Mouse (Mus musculus): ENCODE measurements at regions not wholly inside any gene's neighbourhood (a gene's known extent, or its start where the extent isn't known, plus 50 kb on each side); places are given as distances from the start of the nearest gene placed in this dataset.
"Not testable (repeated sequence)": the region's sequence is repeated elsewhere in the genome, so short reads cannot be mapped to it uniquely, and the experiment has no call there.

DNA sequence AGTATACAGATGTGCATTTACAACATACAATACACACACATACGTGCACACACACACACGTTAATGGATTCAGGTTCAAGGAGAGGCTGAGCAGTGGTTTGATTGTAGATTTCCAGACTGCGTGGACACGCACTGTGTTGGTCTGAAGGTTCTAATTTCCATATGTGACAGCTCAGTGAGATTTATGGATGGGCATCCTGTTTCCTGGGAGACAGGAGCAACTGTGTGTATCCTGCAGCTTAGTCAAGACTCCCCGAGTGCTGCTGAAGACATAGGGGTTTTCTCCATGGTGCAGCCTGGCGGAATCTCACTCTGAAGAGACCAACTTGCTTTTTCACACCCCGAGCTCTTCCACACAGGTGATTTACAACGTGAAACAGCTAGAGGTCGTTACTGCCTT is 119.3 kb upstream of the Foxk1 start:
- no peak for DNase-seq

DNA sequence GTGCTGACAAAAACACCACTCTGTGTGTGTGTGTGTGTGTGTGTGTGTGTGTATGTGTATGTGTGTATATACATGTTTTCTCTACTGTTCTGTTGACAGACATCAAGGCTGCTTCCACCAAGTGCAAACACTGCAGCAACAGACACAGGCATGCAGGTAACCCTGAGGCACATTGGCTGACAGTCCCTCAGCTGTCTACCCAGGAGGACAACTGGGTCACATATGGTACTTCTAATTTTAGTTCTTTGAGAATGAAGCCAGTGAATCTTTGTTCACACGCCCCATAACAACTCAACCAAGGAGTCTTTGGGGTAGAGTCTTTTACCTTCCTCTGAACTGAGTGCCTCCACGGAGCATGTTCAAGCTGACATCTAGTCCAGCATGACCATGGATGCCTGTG is 113.3 kb upstream of the Foxk1 start:
- DNase-seq: no peak

GRCm38 (mm10) chr5:142291451-142291850 is 109.8 kb upstream of the Foxk1 start:
- DNase-seq: no peak

- not testable (repeated sequence) for DNase-seq
Measured at GRCm38 (mm10) chr5:142296401-142296800, 104.9 kb upstream of the Foxk1 start.

DNA sequence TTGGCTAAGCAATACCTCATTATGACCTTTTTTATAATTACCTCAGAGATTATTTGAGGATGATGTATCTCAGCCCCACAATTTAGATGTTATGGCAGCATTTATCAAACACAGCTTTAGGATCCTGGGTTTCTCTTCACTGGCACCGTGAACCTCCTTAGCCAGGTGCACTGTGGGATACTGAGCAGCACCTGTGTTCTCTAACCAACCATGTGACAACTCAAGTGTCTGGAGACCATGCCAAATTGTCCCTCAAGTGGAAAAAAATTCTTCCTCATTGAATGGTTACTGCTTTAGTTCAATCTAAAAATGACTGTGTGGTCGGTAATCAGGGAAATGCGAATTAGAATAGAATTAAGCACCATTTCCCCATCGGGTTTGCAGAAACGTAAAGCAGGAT is 101.7 kb upstream of the Foxk1 start:
- no peak for DNase-seq

- no peak for DNase-seq
Measured at GRCm38 (mm10) chr5:142308511-142308910, 92.8 kb upstream of the Foxk1 start.

GRCm38 (mm10) chr5:142313944-142314343 is 87.4 kb upstream of the Foxk1 start:
- DNase-seq: no peak

GRCm38 (mm10) chr5:142314466-142314865 is 86.8 kb upstream of the Foxk1 start:
- no peak for DNase-seq

DNA sequence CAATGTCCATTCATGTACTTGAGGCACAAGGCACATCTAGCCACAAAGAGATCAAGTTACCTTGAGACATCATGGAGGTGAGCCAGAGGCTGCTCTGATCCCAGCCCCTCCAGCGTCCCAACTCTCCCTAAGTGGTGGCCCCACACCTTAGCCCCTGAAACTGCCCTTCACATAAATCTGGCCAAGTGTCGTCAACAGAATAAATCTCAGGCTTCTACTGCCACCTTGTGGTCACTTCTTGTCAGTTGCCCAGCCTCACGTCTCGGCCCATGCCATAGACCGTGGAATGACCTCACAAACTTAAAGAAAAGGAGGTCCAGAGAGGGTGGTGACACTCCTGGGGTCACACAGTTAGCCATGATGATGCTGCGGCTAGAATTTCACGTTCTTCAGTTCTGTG is 82.0 kb upstream of the Foxk1 start:
- DNase-seq: peak; percentile 66

DNA sequence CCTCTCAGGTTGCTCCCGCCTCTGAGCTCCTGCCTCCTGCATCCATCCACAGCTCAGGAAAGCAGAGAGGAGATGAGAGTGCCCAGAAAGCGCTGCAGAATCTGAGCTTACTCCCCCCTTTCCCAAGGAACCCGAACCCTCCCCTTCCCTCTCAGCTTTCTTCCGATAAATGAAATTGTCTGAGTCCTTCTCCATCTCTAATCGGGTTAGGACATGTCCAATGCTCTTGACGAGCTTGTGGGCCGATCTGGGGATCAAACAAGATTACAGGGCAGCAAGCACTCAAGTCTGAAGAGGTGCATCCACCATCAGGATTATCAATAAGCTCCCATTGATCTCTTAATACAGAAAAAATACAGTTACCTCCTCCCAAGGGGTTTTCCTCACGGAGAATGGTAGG is 80.0 kb upstream of the Foxk1 start:
- no peak for DNase-seq

DNA sequence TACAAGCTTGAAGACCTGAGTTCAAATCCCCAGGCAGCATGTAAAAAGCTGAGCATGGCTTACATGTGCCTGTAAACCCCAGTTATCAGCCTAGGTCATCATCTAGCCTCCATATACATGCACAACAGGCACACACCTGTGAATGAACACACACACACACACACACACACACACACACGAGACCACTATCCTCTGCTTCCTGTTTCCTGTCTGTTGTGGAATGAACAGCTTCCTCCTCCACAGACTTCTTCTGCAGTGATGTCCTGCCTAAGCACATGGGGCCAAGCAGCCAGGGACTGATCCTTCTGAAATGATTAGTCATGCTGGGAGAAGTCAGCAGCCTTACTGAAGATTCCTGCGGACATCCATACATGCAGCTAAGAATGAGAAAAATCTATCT is 76.4 kb upstream of the Foxk1 start:
- no peak for DNase-seq

DNA sequence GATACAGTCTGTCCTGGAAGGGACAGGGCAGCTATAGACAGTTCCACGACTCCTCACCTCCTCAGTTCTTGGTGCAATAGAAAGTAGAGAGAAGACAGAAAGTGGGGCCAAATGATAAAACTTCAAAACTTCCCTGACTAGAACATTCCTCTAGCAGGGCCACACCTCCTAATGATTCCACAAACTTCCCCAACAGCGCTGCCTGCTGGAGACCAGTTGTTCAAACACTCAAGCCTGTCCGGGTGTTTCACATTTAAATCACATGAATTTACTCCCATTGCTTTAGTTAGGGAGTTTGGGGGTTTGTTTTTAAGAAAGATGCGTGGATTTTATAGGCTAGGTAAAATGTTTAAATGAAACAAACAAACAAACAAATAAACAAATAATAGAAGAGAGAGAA is 75.7 kb upstream of the Foxk1 start:
- DNase-seq: no peak

DNA sequence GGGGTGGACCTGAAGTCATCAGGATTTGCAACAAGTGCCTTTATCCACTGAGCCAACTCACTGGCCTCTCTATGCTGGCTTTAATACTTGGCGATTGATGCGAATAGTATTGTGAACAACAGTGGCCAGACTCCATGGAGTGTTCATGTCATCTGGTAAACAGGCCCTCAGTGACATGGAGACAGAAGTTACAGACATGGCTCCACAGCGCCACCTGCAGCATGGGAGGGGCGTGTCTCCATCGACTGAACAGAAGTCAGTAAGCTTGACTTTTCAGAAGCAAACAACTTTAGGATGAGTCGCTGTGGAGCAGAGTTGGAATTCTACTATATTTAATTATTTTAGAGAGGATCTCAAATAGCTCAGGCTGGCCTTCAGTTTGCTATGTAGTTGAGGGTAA is 74.0 kb upstream of the Foxk1 start:
- peak; percentile 15 for DNase-seq

DNA sequence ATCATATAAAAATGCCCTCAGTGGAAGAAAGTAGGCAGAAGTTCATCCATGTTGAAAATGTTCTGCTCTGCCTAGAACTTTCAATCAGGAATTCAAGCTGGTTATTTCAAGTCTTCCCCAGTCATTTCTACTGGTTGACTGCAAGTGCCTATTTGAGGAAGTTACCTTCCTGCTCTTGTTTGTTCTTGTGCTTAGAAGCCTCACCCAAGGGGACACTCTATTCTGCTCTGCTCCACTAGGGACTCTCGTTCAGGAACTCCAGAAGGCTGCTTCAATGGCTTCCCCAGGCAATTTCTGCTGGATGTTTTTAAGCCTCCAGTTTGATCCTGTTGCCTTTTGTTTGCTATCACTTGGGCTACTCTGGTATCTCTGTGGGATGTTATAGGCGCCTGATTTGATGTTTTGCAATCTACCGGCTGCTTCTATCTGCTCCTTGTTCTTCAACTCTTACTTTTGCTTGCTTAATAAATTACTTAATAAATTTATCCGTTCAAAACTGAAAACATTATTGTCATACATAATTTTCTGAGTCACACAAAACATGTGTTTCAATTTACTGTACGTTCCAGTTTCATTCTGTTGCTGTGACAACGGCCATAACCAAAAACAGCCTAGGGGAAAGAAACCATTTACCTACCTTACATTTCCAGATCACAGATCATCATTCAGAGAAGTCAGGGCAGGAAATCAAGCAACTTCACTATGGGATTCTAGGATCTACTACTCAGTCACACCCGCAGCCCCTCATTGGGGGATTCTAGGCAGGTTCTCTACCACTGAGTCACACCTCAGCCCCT is 71.4 kb upstream of the Foxk1 start:
- no peak for DNase-seq

- no peak for DNase-seq
Measured at GRCm38 (mm10) chr5:142332744-142333143, 68.6 kb upstream of the Foxk1 start.

GRCm38 (mm10) chr5:142337436-142337835 is 63.9 kb upstream of the Foxk1 start:
- DNase-seq: no peak

- DNase-seq: no peak
Measured at GRCm38 (mm10) chr5:142338051-142338450, 63.2 kb upstream of the Foxk1 start.

GRCm38 (mm10) chr5:142340205-142341025 is 60.9 kb upstream of the Foxk1 start:
- no peak for DNase-seq

DNA sequence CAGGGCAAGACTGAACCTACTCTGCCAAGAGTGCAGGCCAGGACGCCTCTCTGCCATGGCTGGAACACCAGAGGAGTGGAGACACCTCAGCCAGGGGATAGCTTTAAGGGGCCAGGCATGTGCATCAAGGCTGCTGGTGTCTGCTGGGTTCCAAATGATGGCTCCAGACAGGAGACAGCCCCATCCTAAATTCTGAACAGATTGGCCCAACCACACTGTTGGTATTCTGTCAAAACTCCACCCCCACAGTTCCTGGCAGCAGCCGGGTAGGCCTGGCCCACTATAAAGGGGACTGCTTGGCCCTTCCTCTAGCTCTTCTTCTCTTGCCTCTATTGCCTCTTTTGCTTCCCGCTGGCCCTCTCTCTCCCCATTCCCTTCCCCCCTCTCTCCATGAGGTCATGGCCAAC is 60.3 kb upstream of the Foxk1 start:
- DNase-seq: no peak

DNA sequence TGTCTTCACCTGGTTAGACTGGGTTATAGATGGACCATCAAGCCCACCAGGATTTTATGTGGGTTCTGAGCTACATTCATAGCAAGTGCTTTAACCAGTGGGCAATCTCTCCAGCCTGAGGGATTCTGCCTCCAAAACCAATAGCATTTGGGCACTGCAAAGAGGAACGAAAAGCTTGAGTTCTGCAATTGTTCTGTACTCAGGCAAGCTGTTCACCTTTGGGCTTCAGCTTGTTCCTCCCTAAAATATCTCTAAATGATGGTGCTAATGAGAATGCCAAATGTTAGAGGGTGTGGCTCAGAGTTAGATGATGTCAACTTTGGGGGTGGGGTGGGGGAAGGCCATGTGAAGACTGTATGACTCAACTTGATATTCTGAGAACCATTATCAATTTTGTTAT is 54.8 kb upstream of the Foxk1 start:
- DNase-seq: no peak

DNA sequence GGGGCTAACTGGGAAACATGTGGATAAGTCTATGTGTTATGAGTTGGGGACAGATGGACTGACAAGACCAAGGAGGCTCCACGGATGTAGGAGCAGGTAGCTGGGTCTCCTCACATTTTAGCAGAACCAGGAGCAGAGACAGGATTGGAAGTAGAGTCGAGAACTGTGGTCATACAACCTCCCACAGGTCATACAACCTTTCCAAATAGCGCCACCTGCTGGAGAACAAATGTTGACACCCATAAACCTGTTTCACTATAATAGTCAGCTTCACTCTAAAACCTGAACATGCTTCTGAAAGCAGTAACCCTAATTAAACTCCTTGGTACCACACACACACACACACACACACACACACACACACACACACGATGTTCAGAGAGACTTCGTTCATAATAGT is 50.7 kb upstream of the Foxk1 start:
- no peak for DNase-seq
